In genomic region chr4:94745749-94746148, GRCm38 (mm10) we compare ENCODE assay signal across 11 mouse cellular contexts. TPM values are rescaled to one million over a fixed set of nuclear protein-coding genes. Genes with fewer than 3 reads are reported as not detected.
DNase-seq lines count a peak whose midpoint lies in the region; ATAC-seq and TF ChIP-seq lines count a peak whose summit lies in the region.
"Had no signal": no experiment of that assay in that cellular context is flagged by ENCODE, and none has a peak within 500 bp of the region (broad histone marks: within the 10 kb centered on the region; RNA-seq: fewer than 3 reads in every experiment).

No protein-coding gene starts in this region.

- H3K9me3 ChIP-seq in midbrain, postnatal 0 days (ENCODE audit: low read length): no peaks in the 10 kb centered on the region
- H3K9me3 ChIP-seq in midbrain, embryonic 14.5 days (ENCODE audit: control insufficient read depth, low read length): no peaks in the 10 kb centered on the region
- H3K9me3 ChIP-seq in kidney, embryonic 15.5 days (replicated peaks): no peaks in the 10 kb centered on the region

- DNase-seq in adrenal gland, adult 18-20 months (ENCODE audit: low spot score in 2 of 2): peak; percentile 5 to 29
- DNase-seq in adrenal gland, postnatal 4 days (ENCODE audit: low spot score in 2 of 2): no peak
- no peak for DNase-seq in midbrain, postnatal 0 days (ENCODE audit: low spot score)
- DNase-seq in midbrain, embryonic 14.5 days: no peak
- DNase-seq in spleen, postnatal 14 days (ENCODE audit: low spot score in 2 of 2): no peak
- no peak for DNase-seq in MN1 (ENCODE audit: low spot score)
- DNase-seq: layer of hippocampus, adult 9-11 months; right cerebral cortex, postnatal 25 days had no signal

- no peak overlapping the region for H3K4me2 ChIP-seq in midbrain, postnatal 0 days (ENCODE audit: low read depth, low read length, poor library complexity, severe bottlenecking)
- no peak overlapping the region for H3K4me2 ChIP-seq in midbrain, embryonic 14.5 days (ENCODE audit: low read length)
- no peak overlapping the region for H3K4me2 ChIP-seq in kidney, embryonic 15.5 days

- WGBS in midbrain, postnatal 0 days: 65% methylated on average over 3 of the region's 3 CpGs
- 70% methylated on average over 3 of the region's 3 CpGs for WGBS in midbrain, embryonic 14.5 days
- 75% methylated on average over 3 of the region's 3 CpGs for WGBS in kidney, embryonic 15.5 days
- WGBS in small intestine, adult 2 months: 63% methylated on average over 3 of the region's 3 CpGs

- ATAC-seq in midbrain, postnatal 0 days (ENCODE audit: low FRiP score): 0 out of 2 replicates have a peak, but pooled peaks have one; percentile 18
- no peak for ATAC-seq in midbrain, embryonic 14.5 days (ENCODE audit: low FRiP score, low TSS enrichment)
- ATAC-seq in kidney, embryonic 15.5 days (replicated peaks; ENCODE audit: low FRiP score): no peak

- no peak overlapping the region for H3K27ac ChIP-seq in midbrain, postnatal 0 days (ENCODE audit: low read depth, low read length)
- H3K27ac ChIP-seq in midbrain, embryonic 14.5 days (replicated peaks; ENCODE audit: low read depth, low read length): no peak overlapping the region
- H3K27ac ChIP-seq in kidney, embryonic 15.5 days: peak overlapping the region; percentile 52
- H3K27ac ChIP-seq in small intestine, adult 2 months (ENCODE audit: insufficient read depth, low read depth, low read length): peak overlapping the region; percentile 51; the same call in 1 of the 2 replicates

- no peak overlapping the region for H3K4me3 ChIP-seq in midbrain, postnatal 0 days (ENCODE audit: low read depth, low read length)
- H3K4me3 ChIP-seq in midbrain, embryonic 14.5 days (replicated peaks; ENCODE audit: low read depth, low read length): no peak overlapping the region
- H3K4me3 ChIP-seq in kidney, embryonic 15.5 days (replicated peaks): no peak overlapping the region
- no peak overlapping the region for H3K4me3 ChIP-seq in small intestine, adult 2 months (ENCODE audit: low read depth, low read length)

- no peaks in the 10 kb centered on the region for H3K4me1 ChIP-seq in midbrain, postnatal 0 days (ENCODE audit: insufficient read depth, low read length)
- no peaks in the 10 kb centered on the region for H3K4me1 ChIP-seq in midbrain, embryonic 14.5 days (ENCODE audit: control insufficient read depth, insufficient read depth, low read length)
- no peaks in the 10 kb centered on the region for H3K4me1 ChIP-seq in kidney, embryonic 15.5 days
- peaks cover 12% of the 10 kb centered on the region; the same call in 1 of the 2 replicates for H3K4me1 ChIP-seq in small intestine, adult 2 months (ENCODE audit: control insufficient read depth, insufficient read depth, insufficient read length, low read length)

- no peaks in the 10 kb centered on the region for H3K27me3 ChIP-seq in midbrain, postnatal 0 days (ENCODE audit: insufficient read depth, low read length)
- no peaks in the 10 kb centered on the region for H3K27me3 ChIP-seq in midbrain, embryonic 14.5 days (ENCODE audit: control insufficient read depth, insufficient read depth, low read length)
- H3K27me3 ChIP-seq in kidney, embryonic 15.5 days: no peaks in the 10 kb centered on the region
- no peaks in the 10 kb centered on the region for H3K27me3 ChIP-seq in small intestine, adult 2 months (ENCODE audit: control insufficient read depth, insufficient read depth, low read length)

- no peak for TF ChIP-seq CTCF in midbrain, postnatal 0 days (IDR thresholded peaks at IDR 0.05)
- TF ChIP-seq CTCF in small intestine, adult 2 months (IDR thresholded peaks at IDR 0.05; ENCODE audit: extremely low read depth, insufficient read length, insufficient replicate concordance, low read depth, low read length): no peak

- no peak overlapping the region for H3K9ac ChIP-seq in midbrain, postnatal 0 days (replicated peaks; ENCODE audit: low read length, poor library complexity, severe bottlenecking)
- no peak overlapping the region for H3K9ac ChIP-seq in midbrain, embryonic 14.5 days (replicated peaks; ENCODE audit: low read length)
- H3K9ac ChIP-seq in kidney, embryonic 15.5 days: no peak overlapping the region
- H3K9ac ChIP-seq: liver, postnatal 0 days had no signal

- H3K36me3 ChIP-seq in midbrain, postnatal 0 days (ENCODE audit: insufficient read depth, low read length): no peaks in the 10 kb centered on the region
- H3K36me3 ChIP-seq in midbrain, embryonic 14.5 days (ENCODE audit: control insufficient read depth, insufficient read depth, low read length): no peaks in the 10 kb centered on the region
- H3K36me3 ChIP-seq in kidney, embryonic 15.5 days: no peaks in the 10 kb centered on the region
- no peaks in the 10 kb centered on the region for H3K36me3 ChIP-seq in small intestine, adult 2 months (ENCODE audit: control insufficient read depth, insufficient read depth, low read length)

- no peak for TF ChIP-seq POLR2A in small intestine, adult 2 months (IDR thresholded peaks at IDR 0.05; ENCODE audit: low read depth, low read length)

RNA-seq across cellular contexts. Expression of gene Tek, which starts 6.7 kb away (rescaled TPM):
- total RNA-seq in adrenal gland, adult 18-20 months (2021): 10 to 100 TPM; 40.5 to 45.1 TPM
- total RNA-seq in adrenal gland, postnatal 4 days (2021): 10 to 100 TPM; 42.1 to 44.8 TPM
- 8.0 and 10.1 TPM in 2 replicates for total RNA-seq in midbrain, postnatal 0 days (2014; rRNA removed)
- polyA plus RNA-seq in midbrain, postnatal 0 days (2015; fragmentation: Nextera tagmentation; extraction: Ambion mirVana): 6.9 and 8.2 TPM in 2 replicates
- polyA plus RNA-seq in midbrain, embryonic 14.5 days (2014; fragmentation: Nextera tagmentation; extraction: Ambion mirVana): 4.2 and 9.3 TPM in 2 replicates
- 33.0 and 34.1 TPM in 2 replicates for polyA plus RNA-seq in kidney, embryonic 15.5 days (2015; fragmentation: Nextera tagmentation; extraction: Ambion mirVana)
- 0.75 and 1.3 TPM in 2 replicates for polyA plus RNA-seq in small intestine, adult 2 months (2012; rRNA removed)

Comparison
In these comparisons a context has a peak if more than half of its experiments do, and no peak if none do; other contexts are left out.
1. DNase-seq: peak in adrenal gland, adult 18-20 months (2 of 2); none in adrenal gland, postnatal 4 days (0 of 2), midbrain, postnatal 0 days (single experiment), midbrain, embryonic 14.5 days (single experiment), spleen, postnatal 14 days (0 of 2) and MN1 (single experiment).
2. H3K27ac ChIP-seq: peak in kidney, embryonic 15.5 days (single experiment) and small intestine, adult 2 months (single experiment); none in midbrain, postnatal 0 days (single experiment) and midbrain, embryonic 14.5 days (single experiment).